Mouse (Mus musculus) layer of hippocampus, postnatal 25 days (tissue): Measurements from ENCODE around the gene Glipr1l1. TPM values are rescaled to one million over a fixed set of nuclear protein-coding genes. Genes with fewer than 3 reads are reported as not detected.
"Not testable (repeated sequence)": the region's sequence is repeated elsewhere in the genome, so short reads cannot be mapped to it uniquely, and the experiment has no call there.

Experiments used
- DNase-seq, 2 experiments: peaks; one replicate each; pipeline ENCODE4 v3.0.0; 2022; ENCODE audit warnings: mixed read lengths in 2 of 2, low spot score in 1 of 2; ENCODE audit errors: extremely low spot score in 1 of 2
- total RNA-seq, 2 experiments: library from RNA; stranded (reverse); gene quantifications; 2 replicates each; pipeline ENCODE4 v1.2.3; 2021

The Glipr1l1 gene
- total RNA-seq: not detected

- DNase-seq: peak; percentile 51 to 74
Observed at GRCm38 (mm10) chr10:112059702-112060582, at the start of gene Glipr1l1. TSS of gene Glipr1l1 (plus strand) at chr10:112060189.

- DNase-seq: no peak
Observed at GRCm38 (mm10) chr10:112023585-112023984, 36.4 kb upstream of the Glipr1l1 start.

GRCm38 (mm10) chr10:112028689-112029088, 31.3 kb upstream of the Glipr1l1 start:
- not testable (repeated sequence) for DNase-seq

GRCm38 (mm10) chr10:112043523-112043922, 16.5 kb upstream of the Glipr1l1 start:
- DNase-seq: not testable (repeated sequence)

- not testable (repeated sequence) for DNase-seq
Observed at GRCm38 (mm10) chr10:112044283-112044682, 15.7 kb upstream of the Glipr1l1 start.

- no peak for DNase-seq
Observed at GRCm38 (mm10) chr10:112051220-112051619, 8.8 kb upstream of the Glipr1l1 start.

GRCm38 (mm10) chr10:112051956-112052355, 8.0 kb upstream of the Glipr1l1 start:
- not testable (repeated sequence) for DNase-seq

GRCm38 (mm10) chr10:112060583-112060934, 570 bp downstream of the Glipr1l1 start:
- DNase-seq: not testable (repeated sequence)

GRCm38 (mm10) chr10:112080044-112080443, 20.1 kb downstream of the Glipr1l1 start:
- no peak for DNase-seq

- no peak for DNase-seq
Observed at GRCm38 (mm10) chr10:112083157-112083556, 23.2 kb downstream of the Glipr1l1 start, which contains the start of gene Glipr1l2. TSS of gene Glipr1l2 (plus strand) at chr10:112083354.

GRCm38 (mm10) chr10:112105785-112106184, 45.8 kb downstream of the Glipr1l1 start:
- peak; percentile 50 to 75 for DNase-seq

- DNase-seq: no peak
Observed at GRCm38 (mm10) chr10:112110401-112110800, 50.4 kb downstream of the Glipr1l1 start.

GRCm38 (mm10) chr10:112125090-112125489, 65.1 kb downstream of the Glipr1l1 start:
- not testable (repeated sequence) for DNase-seq

GRCm38 (mm10) chr10:112127682-112128230, 67.8 kb downstream of the Glipr1l1 start:
- not testable (repeated sequence) for DNase-seq

Other genes starting within 250 kb of the Glipr1l1 start
- 10 to 100 TPM; 38.1 to 38.6 TPM for gene Krr1, start 87.5 kb upstream of the Glipr1l1 start, total RNA-seq
- gene Glipr1, start 57.6 kb upstream of the Glipr1l1 start, total RNA-seq: 1 to 10 TPM; 2.6 to 3.0 TPM
- not detected for gene Glipr1l2, start 23.2 kb downstream of the Glipr1l1 start, total RNA-seq
- not detected for gene Glipr1l3, start 100.1 kb downstream of the Glipr1l1 start, total RNA-seq
- gene Caps2, start 103.4 kb downstream of the Glipr1l1 start, total RNA-seq: under 1 TPM; 0.10 to 0.21 TPM
- gene Kcnc2, start 210.9 kb downstream of the Glipr1l1 start, total RNA-seq: 10 to 100 TPM; 79.4 to 82.8 TPM